Mouse (Mus musculus) fibroblast of lung, adult 2 months (primary cell): Measurements from ENCODE around the gene Sptlc2.
A peak's percentile ranks its signal among the peaks of the same experiment; 100 is the strongest.
"Not testable (repeated sequence)": the region's sequence is repeated elsewhere in the genome, so short reads cannot be mapped to it uniquely, and the experiment has no call there.

Experiments
- DNase-seq: peaks from one replicate; pipeline ENCODE4 v3.0.0-alpha.2; 2011; ENCODE audit warnings: low read depth

Gene Sptlc2

GRCm38 (mm10) chr12:87277251-87277650 lies 110.9 kb downstream of the Sptlc2 start:
- DNase-seq, result not testable (repeated sequence)

DNA sequence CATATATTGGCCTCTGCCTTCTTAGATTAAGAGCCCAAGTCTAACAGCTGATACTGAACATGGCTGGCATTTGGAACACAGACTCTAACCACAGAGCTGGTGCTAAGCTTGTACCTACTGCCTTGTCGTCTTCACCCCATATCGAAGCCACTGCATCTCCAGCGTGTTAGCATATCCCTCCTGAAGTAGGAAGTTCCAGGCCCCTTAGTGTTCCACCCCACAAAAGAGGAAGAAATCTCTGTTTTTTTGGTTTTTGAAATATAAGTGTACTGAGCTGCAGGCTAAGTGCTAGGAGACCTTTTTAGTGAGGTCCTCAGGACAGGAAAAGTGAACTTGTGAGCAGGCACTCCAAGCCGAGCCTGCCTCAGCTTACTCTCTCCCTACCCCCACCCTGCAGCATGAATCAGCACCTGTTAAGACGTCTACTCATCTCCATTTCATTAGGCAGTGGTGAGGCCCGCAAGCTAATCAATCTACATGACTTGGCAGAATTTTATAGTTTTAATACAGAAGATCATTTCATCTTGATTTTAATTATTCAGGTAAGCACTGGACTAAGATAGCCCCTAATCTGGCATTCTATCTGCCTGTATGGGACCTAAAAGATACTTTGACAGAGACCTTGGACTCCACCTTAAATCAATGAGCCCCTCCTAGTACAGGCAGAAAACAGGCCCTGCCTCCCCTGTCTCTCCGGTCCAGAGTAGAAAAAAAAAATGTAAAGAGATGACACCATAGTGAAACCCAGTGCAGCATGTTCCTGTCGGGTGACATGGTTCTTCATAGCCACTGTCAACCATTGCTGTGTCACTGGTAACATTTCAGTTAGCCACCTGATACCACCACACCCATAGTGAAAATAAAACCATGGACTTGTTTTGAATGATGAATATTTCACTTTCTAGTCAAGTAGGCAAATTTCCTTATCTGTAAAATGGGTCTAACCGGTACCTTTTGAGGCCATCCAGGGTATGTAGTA lies 113.0 kb downstream of the Sptlc2 start:
- DNase-seq, result no peak

GRCm38 (mm10) chr12:87267682-87268081 lies 120.5 kb downstream of the Sptlc2 start:
- peak; percentile 28 for DNase-seq

GRCm38 (mm10) chr12:87266827-87267603 lies 121.1 kb downstream of the Sptlc2 start:
- no peak for DNase-seq

DNA sequence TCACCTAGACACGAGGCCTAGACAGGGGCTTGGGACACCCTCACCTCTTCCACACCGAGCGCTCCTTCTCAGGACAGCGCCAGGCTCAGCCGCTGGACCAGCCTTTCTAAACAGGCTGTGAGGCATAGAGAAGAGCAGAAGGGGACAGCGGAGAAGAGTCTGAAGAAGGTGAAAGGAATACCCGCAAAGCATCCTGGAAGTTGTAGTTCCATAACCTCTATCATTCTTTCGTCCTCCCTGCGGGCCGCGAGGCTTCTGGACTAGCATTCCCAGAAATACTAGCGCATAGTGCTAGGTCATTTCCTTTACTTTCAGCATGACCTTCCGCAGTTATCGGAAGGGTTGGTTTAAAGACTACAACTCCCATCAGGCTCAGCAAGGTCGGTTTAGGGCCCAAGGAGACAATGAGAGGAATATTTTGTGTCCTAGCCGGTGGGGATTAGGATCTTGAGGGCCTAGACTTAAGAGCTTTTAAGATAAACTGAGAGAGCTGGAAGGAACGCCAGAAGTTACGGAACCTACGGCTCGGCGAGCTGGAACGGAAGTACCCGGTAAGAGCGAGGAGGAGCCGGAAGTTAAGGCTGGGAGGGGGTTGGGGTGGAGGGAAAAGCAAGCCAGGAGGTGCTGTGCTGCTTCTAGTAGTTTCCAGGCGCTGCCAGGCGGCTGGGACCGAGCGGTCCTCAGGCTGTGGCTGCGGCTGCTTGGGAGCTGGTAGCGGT lies 121.9 kb downstream of the Sptlc2 start, which contains the start of the genes Vipas39 and Ahsa1:
Gene Vipas39 (minus strand): TSS at position 149 of the 719 bp plus-strand sequence.
Gene Ahsa1 (plus strand): TSS at position 372 of the 719 bp plus-strand sequence.
- peak; percentile 96 for DNase-seq

DNA sequence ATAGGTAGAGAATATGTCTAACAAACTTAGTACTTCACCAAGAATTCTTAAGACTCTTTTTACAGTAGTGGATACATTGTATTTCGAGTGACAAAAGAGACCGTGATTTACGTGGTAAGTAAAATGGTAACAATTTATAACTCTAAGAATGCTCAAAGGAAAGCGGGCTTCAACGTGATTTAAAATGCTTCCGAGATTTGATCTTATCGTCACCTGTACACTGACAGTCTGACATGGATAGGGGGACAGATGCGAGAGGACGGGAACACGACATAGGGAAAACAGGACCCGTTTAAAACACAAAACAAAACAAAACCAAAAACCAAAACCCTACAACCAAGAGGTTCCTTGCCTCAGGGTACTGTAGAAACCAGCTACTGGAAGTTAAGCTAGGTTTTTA lies 122.7 kb downstream of the Sptlc2 start:
- DNase-seq, result no peak

DNA sequence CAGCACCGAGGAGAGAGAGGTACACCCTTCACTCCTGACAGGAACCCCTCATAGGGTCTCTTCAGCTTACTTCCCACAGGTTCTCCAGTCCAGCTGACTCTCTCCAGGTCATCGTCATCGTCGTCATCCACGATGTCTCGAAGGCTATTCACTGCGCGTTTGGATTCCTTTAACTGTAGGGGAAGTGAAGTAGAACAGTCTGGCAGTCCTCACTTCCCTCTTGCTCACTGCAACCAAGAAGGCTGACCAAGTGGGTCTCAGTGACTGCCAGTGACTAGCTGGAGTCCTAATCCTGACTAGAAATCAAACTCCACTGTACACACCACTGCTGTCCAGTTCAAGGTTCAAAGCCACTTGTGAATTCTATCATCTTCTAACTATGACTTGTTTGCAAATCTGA lies 127.6 kb downstream of the Sptlc2 start:
- no peak for DNase-seq

DNA sequence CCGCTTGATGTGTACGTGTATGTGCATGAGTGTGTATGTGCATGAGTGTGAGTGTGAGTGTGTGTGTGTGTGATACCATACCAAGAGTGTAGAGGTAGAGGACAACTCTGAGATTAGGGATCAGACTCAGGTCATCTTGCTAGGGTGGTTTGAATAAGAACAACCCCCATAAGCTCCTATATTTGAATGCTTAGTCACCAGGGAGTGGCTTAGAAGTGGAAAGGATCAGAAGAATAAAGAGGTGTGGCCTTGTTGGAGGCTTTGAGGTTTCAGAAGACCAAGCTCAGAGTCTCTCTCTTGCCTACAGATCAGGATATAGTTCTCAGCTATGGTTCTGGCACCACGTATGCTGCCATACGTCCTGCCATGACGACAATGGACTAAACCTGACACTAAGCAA lies 131.5 kb downstream of the Sptlc2 start:
- no peak for DNase-seq
